ENCODE assay signal across 10 mouse cellular contexts in genomic region chr10:128369599-128369998, GRCm38 (mm10). TPM values are rescaled to one million over a fixed set of nuclear protein-coding genes. Genes with fewer than 3 reads are reported as not detected.
DNase-seq lines count a peak whose midpoint lies in the region; ATAC-seq and TF ChIP-seq lines count a peak whose summit lies in the region.
"Had no signal": no experiment of that assay in that cellular context is flagged by ENCODE, and none has a peak within 500 bp of the region (broad histone marks: within the 10 kb centered on the region; RNA-seq: fewer than 3 reads in every experiment).

No protein-coding gene starts in this region.

- no peak overlapping the region for H3K27ac ChIP-seq in ES-Bruce4 (ENCODE audit: insufficient read depth, low read length)
- H3K27ac ChIP-seq in forebrain, embryonic 16.5 days (ENCODE audit: low read length) = peak overlapping the region; percentile 97
- peak overlapping the region; percentile 92 for H3K27ac ChIP-seq in liver, embryonic 15.5 days (replicated peaks)

- peak; percentile 91 for DNase-seq in heart, adult 11 months
- no peak for DNase-seq in heart, adult 8-10 months (ENCODE audit: low spot score)
- DNase-seq in adrenal gland, postnatal 36 days = no peak
- DNase-seq in thymus, adult 18-20 months = no peak

- no peak for TF ChIP-seq EP300 in ES-Bruce4 (IDR thresholded peaks at IDR 0.05; ENCODE audit: insufficient read depth, low read depth, low read length)

- no peak for TF ChIP-seq CTCF in ES-Bruce4 (IDR thresholded peaks at IDR 0.05; ENCODE audit: low read depth, low read length)

- no peaks in the 10 kb centered on the region for H3K27me3 ChIP-seq in ES-Bruce4 (ENCODE audit: control insufficient read depth, insufficient read depth, low read length, poor library complexity, severe bottlenecking)
- no peaks in the 10 kb centered on the region for H3K27me3 ChIP-seq in forebrain, embryonic 16.5 days (replicated peaks; ENCODE audit: control insufficient read depth, insufficient read depth, low read length)
- H3K27me3 ChIP-seq in liver, embryonic 15.5 days = no peaks in the 10 kb centered on the region

- 79% methylated on average over 6 of the region's 6 CpGs for WGBS in forebrain, embryonic 16.5 days
- 68% methylated on average over 6 of the region's 6 CpGs for WGBS in liver, embryonic 15.5 days (ENCODE audit: insufficient replicate concordance)

- no peak for ATAC-seq in forebrain, embryonic 16.5 days
- ATAC-seq in liver, embryonic 15.5 days (ENCODE audit: insufficient read depth) = no peak
- no peak for ATAC-seq in monocyte, adult 5-6 weeks (replicated peaks; ENCODE audit: insufficient number of reproducible peaks, low FRiP score, low TSS enrichment, poor library complexity, severe bottlenecking)

- peak overlapping the region; percentile 87 for H3K4me2 ChIP-seq in forebrain, embryonic 16.5 days (ENCODE audit: low read length)
- peak overlapping the region; percentile 91 for H3K4me2 ChIP-seq in liver, embryonic 15.5 days

- H3K4me1 ChIP-seq in ES-Bruce4 (ENCODE audit: control insufficient read depth, insufficient read depth, low read length) = no peaks in the 10 kb centered on the region
- peaks cover 18% of the 10 kb centered on the region for H3K4me1 ChIP-seq in forebrain, embryonic 16.5 days (replicated peaks; ENCODE audit: control insufficient read depth, insufficient read depth, low read length)
- peaks cover 49% of the 10 kb centered on the region for H3K4me1 ChIP-seq in liver, embryonic 15.5 days (replicated peaks)

- H3K9ac ChIP-seq in ES-Bruce4 (ENCODE audit: low read depth, poor library complexity, severe bottlenecking) = peak overlapping the region; percentile 68; the same call in 1 of the 2 replicates
- H3K9ac ChIP-seq in forebrain, embryonic 16.5 days (replicated peaks; ENCODE audit: low read depth, low read length) = peak overlapping the region; percentile 75; the same call in 1 of the 2 replicates
- H3K9ac ChIP-seq in liver, embryonic 15.5 days = peak overlapping the region; percentile 72

- no peak for TF ChIP-seq POLR2A in ES-Bruce4 (IDR thresholded peaks at IDR 0.05; ENCODE audit: insufficient read depth, low read length)

- 0 out of 2 replicates have a peak overlapping the region, but pooled peaks have one; percentile 60 for H3K4me3 ChIP-seq in ES-Bruce4 (ENCODE audit: low read depth, low read length)
- H3K4me3 ChIP-seq in forebrain, embryonic 16.5 days (replicated peaks; ENCODE audit: low read length) = peak overlapping the region; percentile 85
- peak overlapping the region; percentile 83 for H3K4me3 ChIP-seq in liver, embryonic 15.5 days (replicated peaks)

- no peaks in the 10 kb centered on the region for H3K9me3 ChIP-seq in ES-Bruce4 (replicated peaks; ENCODE audit: control insufficient read depth, insufficient read depth, low read length, poor library complexity, severe bottlenecking)
- no peaks in the 10 kb centered on the region for H3K9me3 ChIP-seq in forebrain, embryonic 16.5 days (ENCODE audit: control insufficient read depth, low read length)
- H3K9me3 ChIP-seq in liver, embryonic 15.5 days (replicated peaks) = no peaks in the 10 kb centered on the region

- H3K36me3 ChIP-seq in ES-Bruce4 (ENCODE audit: control insufficient read depth, insufficient read depth, low read length, poor library complexity, severe bottlenecking) = no peaks in the 10 kb centered on the region; the same call in 1 of the 2 replicates
- peaks cover 6% of the 10 kb centered on the region; the same call in 1 of the 2 replicates for H3K36me3 ChIP-seq in forebrain, embryonic 16.5 days (ENCODE audit: control insufficient read depth, insufficient read depth)
- H3K36me3 ChIP-seq in liver, embryonic 15.5 days (replicated peaks) = peaks cover 10% of the 10 kb centered on the region

RNA-seq across cellular contexts. Expression of gene Coq10a, which starts 0.8 kb away (rescaled TPM):
- total RNA-seq in heart, adult 8-10 months (2022) = 100 to 1,000 TPM; 365 to 443 (median 423) TPM
- 18.7 and 20.2 TPM in 2 replicates for polyA plus RNA-seq in ES-Bruce4 (2011; ENCODE audit: insufficient read depth, insufficient read length, low read depth, missing spikeins)
- polyA plus RNA-seq in forebrain, embryonic 16.5 days (2015; fragmentation: Nextera tagmentation; extraction: Ambion mirVana) = 32.2 and 32.7 TPM in 2 replicates
- 4.6 and 5.2 TPM in 2 replicates for polyA plus RNA-seq in liver, embryonic 15.5 days (2015; fragmentation: Nextera tagmentation; extraction: Ambion mirVana)
- 10 to 100 TPM; 70.3 to 83.5 TPM for total RNA-seq in adrenal gland, postnatal 36 days (2021)
- total RNA-seq in monocyte, adult 5-6 weeks (2017) = 18.2 to 21.9 TPM (median 19.4 TPM) in 3 replicates

RNA-seq across cellular contexts. Expression of gene Ankrd52, which starts 7.3 kb away (rescaled TPM):
- 10 to 100 TPM; 39.8 to 45.9 (median 44.0) TPM for total RNA-seq in heart, adult 8-10 months (2022)
- 28.8 and 29.0 TPM in 2 replicates for polyA plus RNA-seq in ES-Bruce4 (2011; ENCODE audit: insufficient read depth, insufficient read length, low read depth, missing spikeins)
- 11.3 and 13.2 TPM in 2 replicates for polyA plus RNA-seq in forebrain, embryonic 16.5 days (2015; fragmentation: Nextera tagmentation; extraction: Ambion mirVana)
- polyA plus RNA-seq in liver, embryonic 15.5 days (2015; fragmentation: Nextera tagmentation; extraction: Ambion mirVana) = 4.9 and 5.6 TPM in 2 replicates
- 10 to 100 TPM; 56.4 to 70.6 TPM for total RNA-seq in adrenal gland, postnatal 36 days (2021)
- 6.5 to 18.2 TPM (median 8.3 TPM) in 3 replicates for total RNA-seq in monocyte, adult 5-6 weeks (2017)

RNA-seq across cellular contexts. Expression of gene Slc39a5, which starts 31.4 kb away (rescaled TPM):
- not detected for total RNA-seq in heart, adult 8-10 months (2022)
- polyA plus RNA-seq in ES-Bruce4 (2011; ENCODE audit: insufficient read depth, insufficient read length, low read depth, missing spikeins) = 0.31 TPM in 1 of 2 replicates, not detected in the other
- polyA plus RNA-seq in forebrain, embryonic 16.5 days (2015; fragmentation: Nextera tagmentation; extraction: Ambion mirVana) = 0.10 and 0.25 TPM in 2 replicates
- polyA plus RNA-seq in liver, embryonic 15.5 days (2015; fragmentation: Nextera tagmentation; extraction: Ambion mirVana) = 69.9 and 90.8 TPM in 2 replicates
- not detected for total RNA-seq in adrenal gland, postnatal 36 days (2021)
- total RNA-seq in monocyte, adult 5-6 weeks (2017) = not detected in 3 replicates
- total RNA-seq: left cerebral cortex, postnatal 36 days had no signal
- polyA plus RNA-seq: C2C12 had no signal

RNA-seq across cellular contexts. Expression of gene Cs, which starts 32.1 kb away (rescaled TPM):
- 1,000 to 10,000 TPM in 3 of 4 experiments, 100 to 1,000 TPM in 1; 991 to 1,066 (median 1,045) TPM for total RNA-seq in heart, adult 8-10 months (2022)
- 197 and 202 TPM in 2 replicates for polyA plus RNA-seq in ES-Bruce4 (2011; ENCODE audit: insufficient read depth, insufficient read length, low read depth, missing spikeins)
- polyA plus RNA-seq in forebrain, embryonic 16.5 days (2015; fragmentation: Nextera tagmentation; extraction: Ambion mirVana) = 247 and 259 TPM in 2 replicates
- 115 and 121 TPM in 2 replicates for polyA plus RNA-seq in liver, embryonic 15.5 days (2015; fragmentation: Nextera tagmentation; extraction: Ambion mirVana)
- total RNA-seq in adrenal gland, postnatal 36 days (2021) = 100 to 1,000 TPM; 369 to 370 TPM
- 72.5 to 84.0 TPM (median 77.3 TPM) in 3 replicates for total RNA-seq in monocyte, adult 5-6 weeks (2017)

RNA-seq across cellular contexts. Expression of gene Nabp2, which starts 41.7 kb away (rescaled TPM):
- total RNA-seq in heart, adult 8-10 months (2022) = 10 to 100 TPM; 44.8 to 50.8 (median 45.2) TPM
- 79.3 and 82.9 TPM in 2 replicates for polyA plus RNA-seq in ES-Bruce4 (2011; ENCODE audit: insufficient read depth, insufficient read length, low read depth, missing spikeins)
- polyA plus RNA-seq in forebrain, embryonic 16.5 days (2015; fragmentation: Nextera tagmentation; extraction: Ambion mirVana) = 139 and 147 TPM in 2 replicates
- polyA plus RNA-seq in liver, embryonic 15.5 days (2015; fragmentation: Nextera tagmentation; extraction: Ambion mirVana) = 35.3 and 37.5 TPM in 2 replicates
- 10 to 100 TPM; 71.4 to 73.6 TPM for total RNA-seq in adrenal gland, postnatal 36 days (2021)
- 34.6 to 49.4 TPM (median 44.2 TPM) in 3 replicates for total RNA-seq in monocyte, adult 5-6 weeks (2017)

Comparison
In these comparisons a context has a peak if more than half of its experiments do, and no peak if none do; other contexts are left out.
1. RNA of gene Coq10a, which starts 0.8 kb away (total RNA-seq): 365 to 443 TPM in heart, adult 8-10 months; 70.3 to 83.5 TPM in adrenal gland, postnatal 36 days and 18.2 to 21.9 TPM in monocyte, adult 5-6 weeks; every median in the first group is over 4 times any median in the second.
2. Peak in every context shown above with its lines, with median percentiles within 50 percentile points of each other: H3K4me3 ChIP-seq and H3K9ac ChIP-seq.